Mouse (Mus musculus): ENCODE results near the gene Osbp.

DNA sequence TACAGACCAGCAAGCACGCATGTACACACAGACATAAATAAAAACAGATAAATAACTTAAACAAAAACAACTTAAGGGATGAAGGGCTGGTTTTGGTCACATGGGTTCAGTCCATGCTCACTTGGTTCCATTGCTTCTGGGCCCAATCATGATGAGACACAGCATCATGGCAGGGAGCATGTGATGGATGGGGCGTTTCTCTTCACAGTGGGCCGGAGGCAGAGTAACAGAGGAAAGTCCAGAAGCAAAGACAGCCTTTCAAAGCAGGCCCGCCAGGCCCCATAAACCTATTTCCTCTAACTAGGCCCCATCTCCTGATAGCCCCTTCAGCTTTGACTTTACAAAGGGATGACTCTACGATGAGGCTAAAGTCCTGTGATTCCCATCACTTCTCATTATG lies 9.1 kb upstream of the Osbp start:
- TF ChIP-seq CTCF (IDR thresholded peaks at IDR 0.05; ENCODE audit: low read depth) (no peak), EP300 (IDR thresholded peaks at IDR 0.05; ENCODE audit: low read depth) (no peak)
